Mouse (Mus musculus) liver, postnatal 0 days (tissue): Measurements from ENCODE around the gene Ecsit.

Source experiments
- CTCF ChIP-seq: sonication (generic); IDR thresholded peaks from 2 replicates; pipeline ENCODE4 v1.5.1; 2016; ENCODE audit warnings: antibody characterized with exemption, low read depth
- EP300 ChIP-seq: IDR thresholded peaks from 2 replicates; pipeline ENCODE4 v1.6.1; 2016; ENCODE audit warnings: antibody characterized with exemption, low read depth, mild to moderate bottlenecking

DNA sequence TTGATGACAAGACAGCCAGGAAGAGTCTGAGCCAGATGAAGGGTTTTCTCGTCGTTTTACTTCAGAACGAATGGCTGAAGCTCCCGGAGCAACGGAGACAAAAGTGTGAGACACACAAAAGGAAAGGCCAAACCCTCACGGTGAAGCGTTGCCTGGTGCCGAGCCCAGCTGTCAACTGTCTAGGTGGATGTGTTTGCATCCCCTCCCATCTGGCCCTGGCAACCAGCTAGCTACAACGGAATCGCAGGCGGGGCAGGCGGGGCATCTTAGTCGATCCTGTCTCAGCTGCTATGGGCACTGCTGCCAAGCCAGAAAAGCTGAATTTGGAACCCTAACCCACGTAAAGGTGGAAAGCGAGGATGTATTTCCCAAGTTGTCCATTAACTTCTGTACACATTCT is 30.8 kb upstream of the Ecsit start:
- no peak for TF ChIP-seq CTCF
- no peak for TF ChIP-seq EP300
